Mouse (Mus musculus): Measurements from ENCODE around the gene Erbin. TPM values are rescaled to one million over a fixed set of nuclear protein-coding genes. Genes with fewer than 3 reads are reported as not detected.

Gene Erbin
- polyA plus RNA-seq, 1 experiment = 9.4 TPM

DNA sequence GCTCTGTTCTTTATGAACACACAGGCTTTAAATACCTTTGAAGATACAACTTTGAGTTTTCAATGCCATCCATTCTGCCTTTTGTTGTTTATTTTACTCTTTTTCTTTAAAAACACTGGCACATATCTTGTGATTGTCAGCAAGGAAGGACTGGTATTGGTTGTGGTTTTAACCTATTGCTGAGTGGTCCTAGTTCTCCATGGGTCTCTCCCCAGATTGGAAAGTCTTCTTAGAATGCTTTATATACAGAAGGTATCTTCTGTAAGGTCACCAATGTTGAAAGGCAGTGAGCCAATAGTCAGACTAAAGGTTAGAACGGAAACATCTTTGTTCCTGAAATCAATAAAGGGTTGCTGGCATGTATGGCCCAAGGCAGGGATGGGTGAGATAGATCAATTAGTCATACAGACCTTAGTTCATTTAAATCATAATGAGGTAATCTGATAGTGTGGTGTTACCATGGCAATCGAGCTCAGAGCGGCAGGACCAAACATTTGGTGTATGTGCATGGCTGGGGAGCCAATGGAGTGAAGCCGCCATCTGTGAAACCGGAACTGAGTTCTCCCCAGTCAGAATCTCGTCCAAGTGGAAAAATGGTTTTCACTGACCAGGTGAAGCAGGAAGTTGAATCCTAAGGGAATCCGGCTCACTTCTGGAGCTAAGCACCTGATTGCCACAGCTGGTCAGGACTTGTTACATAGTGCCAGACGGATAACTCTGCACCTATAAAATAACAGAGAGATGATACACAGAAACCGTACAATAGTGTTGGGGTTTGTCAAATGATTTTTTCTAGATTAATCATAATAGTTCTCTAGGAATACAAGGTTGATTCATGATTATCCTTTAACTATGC lies 125.4 kb downstream of the Erbin start:
- no peak for TF ChIP-seq GATA1 (IDR thresholded peaks at IDR 0.05; ENCODE audit: low read length)

DNA sequence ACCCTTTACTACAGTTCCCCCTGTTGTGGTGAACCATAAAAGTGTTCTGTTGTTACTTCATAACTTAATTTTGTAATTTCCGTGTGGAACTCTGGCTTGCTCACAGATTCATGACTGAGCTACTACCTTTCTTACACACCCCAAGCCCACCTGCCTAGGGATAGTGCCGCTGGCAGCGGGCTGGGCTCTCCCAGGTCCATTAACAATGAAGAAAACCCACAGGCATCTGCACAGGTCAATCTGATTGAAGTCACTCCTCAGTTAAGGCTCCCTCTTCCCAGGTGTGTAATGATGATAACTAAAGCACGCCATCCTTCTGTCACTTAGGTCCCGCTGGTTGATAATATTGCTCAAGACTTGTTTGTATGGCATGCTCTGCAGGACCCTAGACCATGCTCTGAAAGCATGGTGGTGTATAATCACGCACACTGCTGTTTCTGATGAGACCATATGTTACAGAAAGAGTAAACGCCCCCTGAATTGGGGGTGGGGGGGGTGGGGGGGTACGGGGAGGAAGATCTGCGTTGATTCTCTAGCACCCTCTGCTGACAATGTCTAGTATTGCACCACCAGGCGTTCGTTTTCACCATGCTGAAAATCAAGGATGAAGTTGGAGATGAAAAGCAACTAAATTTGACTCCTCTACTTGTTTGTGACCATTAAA lies 140.3 kb downstream of the Erbin start:
- TF ChIP-seq GATA1 (IDR thresholded peaks at IDR 0.05; ENCODE audit: low read length) = no peak

DNA sequence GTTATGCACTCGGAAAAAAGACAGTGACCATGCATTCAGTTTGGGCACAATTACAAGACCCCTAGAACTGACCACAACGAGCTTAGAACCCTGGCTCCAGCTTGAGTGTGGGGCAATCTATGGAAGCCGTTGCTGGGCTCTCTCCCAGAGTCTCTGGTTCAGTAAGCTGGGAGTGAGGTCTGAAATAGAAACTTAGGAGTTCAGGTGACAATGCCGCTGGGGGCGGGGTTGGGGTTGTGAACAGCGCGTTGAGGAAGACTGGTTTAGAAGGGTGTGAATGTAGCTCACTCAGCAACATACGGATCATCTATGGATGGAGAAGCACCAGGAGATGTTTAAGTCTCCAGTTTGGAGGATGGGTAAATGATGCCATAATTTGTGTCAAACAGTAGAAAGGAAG lies 143.2 kb downstream of the Erbin start:
- no peak for TF ChIP-seq GATA1 (IDR thresholded peaks at IDR 0.05; ENCODE audit: low read length)

DNA sequence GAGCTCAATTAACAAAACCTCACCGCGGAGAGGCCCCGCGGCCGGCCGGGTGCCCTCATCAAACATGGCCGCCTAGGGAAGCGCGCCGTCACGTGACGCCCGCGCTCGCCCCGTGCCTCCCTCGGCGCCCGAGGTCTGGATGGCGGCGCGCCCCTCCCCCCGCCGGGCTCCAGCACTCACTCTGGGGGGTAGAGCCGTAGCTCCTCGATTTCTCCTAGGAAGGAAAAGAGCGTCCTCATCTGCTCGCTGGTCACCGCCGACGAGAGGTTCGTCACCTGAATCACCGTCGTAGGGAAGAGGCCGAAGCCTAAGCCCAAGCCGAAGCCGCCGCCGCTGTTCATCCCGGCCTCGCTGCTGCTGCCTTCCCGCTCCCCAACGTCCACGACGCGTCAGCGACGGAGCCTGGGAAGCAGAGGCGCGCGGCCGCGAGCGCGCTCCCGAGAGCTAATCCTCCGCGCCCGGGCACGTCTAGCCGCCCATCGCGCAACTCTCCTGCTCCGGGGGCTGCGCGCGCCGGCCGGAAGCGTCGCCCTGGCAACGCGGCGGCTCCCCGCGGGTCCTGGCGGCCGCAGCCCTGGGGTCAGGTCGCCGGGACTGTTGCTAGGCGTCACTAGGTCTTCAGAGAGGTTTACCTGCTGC lies 146.1 kb downstream of the Erbin start, which contains the start of gene Srek1:
Gene Srek1 (minus strand): TSS at position 490 of the 639 bp plus-strand sequence.
- TF ChIP-seq GATA1 (IDR thresholded peaks at IDR 0.05; ENCODE audit: low read length) = no peak

DNA sequence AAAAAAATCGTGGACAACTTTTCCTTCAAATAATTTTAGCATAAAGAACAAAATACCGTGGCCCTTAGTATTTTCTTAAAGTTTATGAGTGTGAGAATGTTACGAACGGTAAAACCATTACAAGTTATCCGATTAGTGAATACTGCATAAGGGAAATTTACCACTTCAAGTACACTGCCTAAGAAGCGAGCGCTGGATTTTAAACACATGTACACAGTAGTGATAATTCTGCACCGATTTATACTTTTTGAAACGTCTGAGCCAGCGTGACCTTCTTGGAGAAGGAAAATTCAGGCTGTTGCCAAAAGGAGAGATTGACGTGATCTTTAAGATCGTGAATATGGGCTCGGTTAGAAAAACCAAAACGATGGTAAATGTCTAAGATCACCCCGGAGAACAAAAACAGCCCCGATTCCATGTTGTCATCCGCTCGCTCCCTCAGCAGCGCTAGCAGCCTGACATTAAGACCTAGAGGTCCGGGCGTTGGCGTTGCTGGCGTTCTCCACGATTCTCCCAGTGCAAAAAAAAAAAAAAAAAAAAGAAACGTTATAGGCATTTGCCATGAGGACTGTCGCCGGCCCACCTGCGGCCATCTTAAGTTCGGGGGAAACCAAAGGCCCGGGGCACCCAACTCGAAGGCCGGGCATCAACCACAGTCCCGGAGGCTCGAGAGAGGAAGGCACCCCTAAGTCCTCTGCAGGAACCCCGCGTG lies 146.8 kb downstream of the Erbin start:
- TF ChIP-seq GATA1 (IDR thresholded peaks at IDR 0.05; ENCODE audit: low read length) = no peak

DNA sequence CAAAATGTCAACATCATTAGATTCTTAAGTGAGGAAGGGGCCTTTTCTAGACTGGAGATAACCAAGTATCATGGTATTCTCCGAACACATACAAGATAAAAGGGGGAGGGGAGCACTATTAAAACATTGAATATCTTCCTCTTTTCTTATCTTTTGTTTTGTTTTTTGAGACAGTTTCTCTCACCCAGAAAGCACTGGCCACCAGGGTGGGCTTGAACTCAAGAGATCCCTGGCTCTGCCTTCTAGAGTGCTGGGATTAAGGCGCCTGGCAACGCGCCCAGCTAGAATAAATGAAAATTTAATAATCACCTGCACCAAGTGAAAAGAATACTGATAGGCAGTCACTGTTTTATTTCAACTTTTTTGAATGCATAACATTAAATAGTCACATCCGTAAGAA lies 147.4 kb downstream of the Erbin start:
- TF ChIP-seq GATA1 (IDR thresholded peaks at IDR 0.05; ENCODE audit: low read length) = peak; percentile 32

DNA sequence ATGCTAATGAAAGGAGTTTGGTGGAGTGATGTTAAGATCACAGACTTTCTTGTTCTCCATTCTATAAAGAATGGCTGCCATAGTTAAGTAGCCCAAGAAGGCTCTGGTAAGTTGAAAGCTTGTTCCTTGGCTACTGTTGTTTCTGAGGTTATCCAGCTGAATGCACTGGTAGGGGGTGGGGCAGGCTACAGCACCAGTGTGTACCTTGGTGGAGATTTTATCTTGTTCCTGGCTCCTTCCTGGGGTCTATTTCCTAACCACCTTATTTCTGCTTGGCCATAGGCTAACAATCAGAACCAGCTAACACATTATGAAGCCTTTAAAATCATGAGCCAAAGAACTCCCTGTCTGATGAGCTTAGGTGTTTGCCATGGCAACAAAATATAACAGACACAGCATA lies 149.5 kb downstream of the Erbin start:
- no peak for TF ChIP-seq GATA1 (IDR thresholded peaks at IDR 0.05; ENCODE audit: low read length)

Other genes with a start within 250 kb of the Erbin start
- gene Srek1, start 145.9 kb downstream of the Erbin start, polyA plus RNA-seq (2012) = 42.3 and 79.5 TPM in 2 replicates
- gene Nln, start 189.1 kb upstream of the Erbin start, polyA plus RNA-seq (2012) = 14.3 and 24.1 TPM in 2 replicates
- gene Sgtb, start 189.2 kb upstream of the Erbin start, polyA plus RNA-seq (2012) = 0.04 TPM in 1 of 2 replicates, not detected in the other